Mouse (Mus musculus): ENCODE results near the gene B3gntl1.

The B3gntl1 gene

GRCm38 (mm10) chr11:121672990-121673572 lies at the start of gene B3gntl1:
Gene B3gntl1 (minus strand): TSS chr11:121673153.
- DNase-seq (ENCODE audit: low read depth, low spot score): peak; percentile 100

DNA sequence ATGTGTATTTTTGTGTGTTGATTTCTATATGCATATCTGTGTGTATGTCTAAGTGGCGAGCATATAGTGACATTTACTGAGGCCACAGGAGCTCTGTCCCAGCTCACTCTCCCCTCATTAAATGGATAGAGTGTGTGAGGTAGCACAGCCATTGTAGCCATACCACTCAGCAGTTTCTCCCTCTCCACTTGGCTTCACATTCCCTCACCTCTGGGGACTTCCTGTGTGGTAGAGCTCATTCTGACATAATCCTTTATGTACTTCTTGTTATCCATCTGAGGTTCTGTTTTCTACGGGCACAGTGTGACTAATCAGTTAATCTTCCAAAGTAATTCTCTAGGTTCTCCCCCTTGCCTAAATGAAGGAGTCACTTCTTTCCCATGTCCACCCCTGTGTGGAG lies 49.5 kb upstream of the B3gntl1 start:
- DNase-seq (ENCODE audit: low read depth, low spot score): no peak

- no peak for DNase-seq (ENCODE audit: low read depth, low spot score)
Measured at GRCm38 (mm10) chr11:121720752-121721151, 47.8 kb upstream of the B3gntl1 start.

- no peak for DNase-seq (ENCODE audit: low read depth, low spot score)
Measured at GRCm38 (mm10) chr11:121717724-121718123, 44.8 kb upstream of the B3gntl1 start.

DNA sequence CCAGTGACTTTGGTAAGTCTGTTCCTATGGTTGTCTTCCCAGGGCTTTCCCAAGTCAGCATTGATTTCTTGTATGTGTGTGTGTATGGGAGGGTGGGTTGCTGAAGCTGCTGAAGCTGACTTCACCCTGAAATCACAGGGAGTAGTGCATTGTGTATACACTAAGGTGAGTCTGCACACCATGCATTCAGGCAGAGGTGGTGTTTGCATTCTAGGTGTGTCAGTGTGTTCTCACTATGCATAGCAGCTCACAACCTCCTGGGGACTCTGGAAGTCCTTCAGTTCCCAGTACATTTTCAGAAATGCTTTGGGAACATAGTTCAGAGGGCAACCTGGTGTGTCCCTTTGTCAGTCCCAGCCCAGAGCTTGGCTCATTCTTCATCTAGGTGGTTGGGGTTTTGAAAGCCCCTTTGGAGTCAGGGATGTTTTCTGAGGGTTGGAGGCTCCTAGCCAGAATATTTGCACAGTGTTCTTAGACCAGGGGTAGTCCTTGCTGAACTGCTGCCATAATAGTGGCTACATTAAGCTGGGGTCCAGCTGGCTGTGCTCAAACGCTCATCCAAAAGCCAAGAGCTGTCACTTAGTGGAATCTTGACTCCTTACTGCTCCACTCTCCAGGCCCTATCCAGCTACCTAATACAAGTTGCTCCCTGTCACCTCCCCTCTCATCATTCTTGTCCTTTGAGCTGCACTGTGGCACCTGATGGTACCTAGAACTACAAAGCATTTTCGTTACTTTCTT lies 42.0 kb upstream of the B3gntl1 start:
- DNase-seq (ENCODE audit: low read depth, low spot score): no peak

GRCm38 (mm10) chr11:121713569-121713968 lies 40.6 kb upstream of the B3gntl1 start:
- DNase-seq (ENCODE audit: low read depth, low spot score): no peak

DNA sequence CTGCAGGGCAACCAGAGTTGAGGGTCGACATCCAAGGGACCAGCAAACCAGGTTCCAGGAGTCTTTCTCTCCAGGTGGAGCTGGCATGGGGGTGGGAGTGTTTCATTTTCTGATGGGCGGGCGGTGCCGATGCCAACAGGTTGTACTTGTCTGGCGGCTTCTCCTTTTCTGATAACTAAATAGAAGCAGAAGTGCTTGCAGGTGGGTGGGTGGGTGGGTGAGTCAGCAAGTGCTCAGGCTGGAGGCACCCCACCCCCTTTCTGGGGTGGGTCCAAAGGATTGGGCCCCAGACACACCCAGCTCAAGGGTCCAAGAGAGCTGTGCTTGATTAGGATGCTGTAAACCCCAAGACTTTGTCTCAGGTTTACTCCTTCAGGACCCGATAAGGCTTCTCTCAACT lies 40.0 kb upstream of the B3gntl1 start:
- no peak for DNase-seq (ENCODE audit: low read depth, low spot score)

GRCm38 (mm10) chr11:121710245-121710644 lies 37.3 kb upstream of the B3gntl1 start:
- DNase-seq (ENCODE audit: low read depth, low spot score): no peak

GRCm38 (mm10) chr11:121709278-121709677 lies 36.3 kb upstream of the B3gntl1 start:
- no peak for DNase-seq (ENCODE audit: low read depth, low spot score)

DNA sequence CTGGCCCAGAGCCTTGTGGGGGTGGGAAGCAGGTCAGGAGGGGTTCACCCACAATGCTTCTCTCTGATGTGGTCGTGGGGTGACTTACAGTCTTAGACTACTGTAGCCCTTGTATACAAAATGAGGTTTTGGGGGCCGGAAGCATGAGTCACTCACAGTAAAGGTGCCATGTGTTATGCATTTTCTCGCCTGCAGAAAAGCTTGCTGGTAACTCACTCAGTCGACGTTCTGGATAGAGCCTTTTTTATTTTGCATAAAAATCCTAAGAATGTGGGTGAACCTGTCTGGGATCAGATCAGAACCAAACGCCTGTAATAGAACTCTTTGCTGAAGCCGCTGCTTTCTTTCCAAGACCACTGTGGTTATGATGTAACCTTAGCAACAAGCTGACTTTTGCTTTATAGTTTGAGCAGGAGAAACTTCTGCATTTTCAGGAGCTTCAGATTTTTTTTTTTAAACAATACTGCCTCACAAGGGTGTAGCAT lies 33.6 kb upstream of the B3gntl1 start:
- DNase-seq (ENCODE audit: low read depth, low spot score): no peak

DNA sequence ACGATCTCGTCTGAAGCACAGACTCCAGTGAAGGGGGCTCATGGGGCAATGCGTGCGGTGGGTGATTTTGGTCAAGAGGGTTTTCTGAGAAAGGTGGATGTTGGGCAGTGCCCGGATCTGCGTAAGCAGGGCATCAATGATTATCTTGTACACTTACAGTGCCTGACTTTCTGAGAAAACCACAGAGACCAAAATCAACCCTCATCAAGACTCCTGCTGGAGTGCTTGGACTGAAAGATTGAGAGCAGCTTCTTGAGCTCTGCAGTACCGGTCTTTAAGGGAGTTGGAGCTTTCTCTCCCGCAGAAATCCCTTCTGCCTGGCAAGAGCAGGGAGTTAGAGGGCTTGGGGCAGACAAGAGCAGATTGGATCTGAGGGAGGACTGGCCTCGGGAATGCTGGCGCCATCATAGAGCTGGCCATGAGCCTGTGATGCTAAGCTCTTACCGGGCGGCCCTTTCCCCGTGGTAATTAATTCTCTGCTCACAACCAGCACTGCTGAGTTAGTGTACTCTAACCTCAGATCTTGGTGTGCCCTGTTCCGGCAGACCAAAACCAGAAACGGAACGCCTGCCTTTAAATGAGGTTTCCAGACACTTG lies 30.8 kb upstream of the B3gntl1 start:
- no peak for DNase-seq (ENCODE audit: low read depth, low spot score)

GRCm38 (mm10) chr11:121702895-121703618 lies 30.1 kb upstream of the B3gntl1 start:
- DNase-seq (ENCODE audit: low read depth, low spot score): no peak

DNA sequence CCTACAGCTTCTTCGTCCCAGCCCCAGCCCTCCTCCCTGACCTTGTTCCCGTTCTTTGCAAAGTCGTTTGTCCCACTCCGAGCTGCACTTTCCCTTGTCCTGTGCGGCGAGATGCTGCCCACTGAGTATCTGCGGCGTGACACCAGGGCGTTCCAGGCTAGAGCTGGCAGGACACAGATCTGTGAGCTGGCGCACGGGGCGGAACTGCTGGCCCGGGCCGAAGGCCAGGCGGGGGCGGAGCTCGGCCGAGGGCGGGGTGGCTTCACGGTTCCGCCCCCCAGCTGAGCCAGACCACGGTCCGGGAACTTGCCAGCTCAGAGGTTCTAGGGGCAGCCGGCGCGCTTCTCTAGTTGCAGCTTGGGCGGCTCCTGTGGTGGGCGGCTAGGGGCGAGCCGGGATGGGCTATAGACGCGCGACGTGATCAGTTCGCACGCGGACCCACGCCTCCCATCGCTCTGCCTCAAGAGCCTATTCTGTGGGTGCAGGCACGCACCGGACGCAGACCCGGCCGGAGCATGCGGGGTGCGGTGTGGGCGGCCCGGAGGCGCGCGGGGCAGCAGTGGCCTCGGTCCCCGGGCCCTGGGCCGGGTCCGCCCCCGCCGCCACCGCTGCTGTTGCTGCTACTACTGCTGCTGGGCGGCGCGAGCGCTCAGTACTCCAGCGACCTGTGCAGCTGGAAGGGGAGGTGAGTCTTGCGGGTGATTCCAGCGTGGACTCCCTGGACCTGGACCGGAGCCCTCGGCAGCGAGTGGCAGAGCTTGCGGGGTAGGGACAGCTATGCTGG lies 29.4 kb upstream of the B3gntl1 start:
- peak; percentile 58 for DNase-seq (ENCODE audit: low read depth, low spot score)

GRCm38 (mm10) chr11:121701244-121701643 lies 28.3 kb upstream of the B3gntl1 start, which contains the start of gene Metrnl:
Gene Metrnl (plus strand): TSS chr11:121701544.
- no peak for DNase-seq (ENCODE audit: low read depth, low spot score)

DNA sequence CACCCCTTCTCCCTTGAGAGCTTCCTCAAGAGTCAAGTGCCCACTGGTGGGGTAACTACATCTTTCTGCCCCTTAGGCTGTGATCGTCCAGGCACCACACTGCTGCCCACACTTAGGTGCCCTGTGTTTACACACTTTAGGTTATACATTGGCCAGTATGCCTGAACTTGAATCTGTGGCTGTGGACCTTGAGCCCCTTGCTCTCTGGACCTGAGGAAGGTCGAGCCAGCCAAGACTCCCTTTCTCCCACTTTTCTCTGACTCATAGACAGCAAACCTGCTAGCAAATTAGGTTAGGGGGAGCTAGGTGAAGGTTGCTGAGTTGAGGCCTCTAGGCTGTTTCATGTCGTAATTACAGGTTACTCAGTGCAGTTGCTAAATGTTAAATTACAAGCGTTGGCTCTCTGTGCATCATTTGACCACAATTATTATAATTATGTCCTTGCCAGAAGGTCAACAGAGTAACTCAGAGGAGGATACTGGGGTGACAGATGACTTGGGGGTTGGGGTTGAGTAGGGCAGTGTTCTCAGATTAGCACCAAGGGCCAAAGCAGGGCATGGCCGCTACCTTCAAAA lies 25.5 kb upstream of the B3gntl1 start:
- no peak for DNase-seq (ENCODE audit: low read depth, low spot score)

- DNase-seq (ENCODE audit: low read depth, low spot score): no peak
Measured at GRCm38 (mm10) chr11:121697271-121697670, 24.3 kb upstream of the B3gntl1 start.

GRCm38 (mm10) chr11:121695304-121696064 lies 22.5 kb upstream of the B3gntl1 start:
- no peak for DNase-seq (ENCODE audit: low read depth, low spot score)

GRCm38 (mm10) chr11:121688024-121688423 lies 15.1 kb upstream of the B3gntl1 start:
- no peak for DNase-seq (ENCODE audit: low read depth, low spot score)

GRCm38 (mm10) chr11:121686674-121687073 lies 13.7 kb upstream of the B3gntl1 start:
- DNase-seq (ENCODE audit: low read depth, low spot score): no peak

- no peak for DNase-seq (ENCODE audit: low read depth, low spot score)
Measured at GRCm38 (mm10) chr11:121686091-121686490, 13.1 kb upstream of the B3gntl1 start.
